Mouse (Mus musculus): ENCODE measurements at regions not wholly inside any gene's neighbourhood (a gene's known extent, or its start where the extent isn't known, plus 50 kb on each side); places are given as distances from the start of the nearest gene placed in this dataset.

DNA sequence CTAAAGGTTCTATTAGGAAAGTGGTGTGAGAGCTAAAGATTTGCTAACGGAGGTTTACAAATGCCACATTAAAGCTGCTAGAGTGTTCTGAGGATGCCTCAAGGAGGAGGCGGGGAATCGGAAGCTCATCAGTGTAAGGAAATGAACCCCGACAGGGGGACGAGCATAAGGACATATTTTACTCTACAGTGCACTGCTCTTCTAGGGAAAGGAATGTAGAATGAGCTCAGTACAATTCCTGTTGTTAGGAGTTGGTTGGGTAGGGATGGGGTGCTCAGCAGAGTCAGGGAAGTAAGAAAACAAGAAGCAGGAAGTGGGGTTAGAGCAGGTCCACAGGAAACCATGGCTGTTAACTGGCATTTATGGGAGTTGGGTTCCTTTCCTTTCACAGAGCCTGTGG lies 54.6 kb downstream of the Mex3b start:
- TF ChIP-seq POLR2A (IDR thresholded peaks at IDR 0.05; ENCODE audit: borderline replicate concordance, control insufficient read depth, low read depth, low read length): no peak
- TF ChIP-seq CTCF (IDR thresholded peaks at IDR 0.05; ENCODE audit: control insufficient read depth, insufficient read depth, low read length): no peak

All from bone marrow, adult 2 months (tissue).